Mouse (Mus musculus): ENCODE data around the gene Endou. TPM values are rescaled to one million over a fixed set of nuclear protein-coding genes. Genes with fewer than 3 reads are reported as not detected.

Gene Endou
- 1.0 and 1.4 TPM in 2 replicates for polyA plus RNA-seq (2012)

DNA sequence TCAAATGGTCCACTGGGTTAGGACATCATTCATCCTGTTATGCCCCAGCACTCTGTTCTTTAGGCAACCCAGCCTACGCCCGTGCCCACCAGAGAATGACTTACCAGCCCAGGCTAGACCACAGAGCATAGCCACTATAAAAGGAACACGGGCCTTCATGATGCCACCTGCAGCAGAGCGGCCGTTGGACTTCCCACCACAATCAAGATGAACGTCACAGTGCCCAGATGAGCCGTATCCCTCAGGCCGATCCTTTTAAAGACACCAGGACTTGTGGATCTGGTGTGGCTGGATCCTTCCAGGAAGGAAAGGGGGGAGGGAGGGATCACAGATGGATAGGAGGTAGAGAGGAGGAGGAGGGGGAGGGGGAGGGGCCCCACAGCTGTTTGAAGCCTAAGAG, at the start of gene Endou:
Gene Endou, minus strand, starts transcription at position 229 of the 400 bp plus-strand sequence.

GRCm38 (mm10) chr15:97778311-97779098, 47.4 kb upstream of the Endou start, which contains the start of gene Slc48a1:
Gene Slc48a1, plus strand, starts transcription at chr15:97778520.

DNA sequence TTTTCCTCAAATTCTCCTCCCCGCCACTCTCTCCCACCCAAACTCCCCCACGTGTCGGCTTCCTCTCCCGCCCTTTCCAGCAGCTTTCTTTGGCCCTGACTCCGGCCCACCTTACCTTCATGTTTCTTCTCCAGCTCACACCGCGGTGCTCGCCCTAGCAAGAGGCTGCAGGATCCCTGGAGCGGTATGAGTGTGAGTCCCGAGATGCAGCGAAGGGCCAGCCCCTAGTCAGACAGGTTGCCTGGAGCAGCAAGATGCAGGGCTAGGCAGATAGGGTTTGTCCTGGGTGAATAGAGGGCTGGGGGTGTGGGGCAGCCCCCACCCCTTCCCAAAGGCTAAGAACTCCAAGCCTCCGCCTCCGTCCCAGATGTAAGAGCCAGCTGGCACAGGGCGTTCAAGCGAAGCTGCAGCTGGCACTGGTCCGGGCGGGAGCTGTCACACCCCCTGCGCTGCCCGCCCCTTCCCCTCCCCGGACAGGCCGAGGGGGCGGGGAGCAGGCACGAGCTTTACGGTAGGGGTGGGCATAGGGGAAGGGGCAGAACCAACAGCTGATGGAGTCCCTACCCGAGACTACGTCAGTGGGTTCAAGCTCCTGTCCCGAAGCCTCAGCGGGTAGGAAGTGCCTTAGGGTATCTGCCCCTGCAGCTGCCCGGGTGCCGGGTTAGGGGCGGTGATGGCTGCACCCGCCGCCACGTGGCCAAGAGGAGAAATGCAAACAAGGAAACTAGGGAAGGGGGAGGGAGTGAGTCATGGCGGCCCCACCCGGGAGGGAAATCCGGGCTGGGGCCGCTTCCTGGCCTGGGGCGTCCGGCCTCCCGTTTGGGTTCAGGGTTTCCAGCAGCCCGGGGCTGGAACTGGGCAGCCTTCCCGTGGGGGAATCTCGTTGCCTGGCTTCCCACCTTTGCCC, 36.4 kb upstream of the Endou start, which contains the start of gene Rapgef3:
Gene Rapgef3, minus strand, starts transcription at position 693 of the 907 bp plus-strand sequence.

GRCm38 (mm10) chr15:97705211-97706050, 25.7 kb downstream of the Endou start, which contains the start of gene Rpap3:
Gene Rpap3, minus strand, starts transcription at chr15:97705825.

Other genes with a start within 250 kb of the Endou start
- gene Rpap3, start 25.5 kb downstream of the Endou start, polyA plus RNA-seq (2012): 13.8 and 21.8 TPM in 2 replicates
- gene Rapgef3, start 36.6 kb upstream of the Endou start, polyA plus RNA-seq (2012): 19.3 and 20.5 TPM in 2 replicates
- gene Slc48a1, start 47.2 kb upstream of the Endou start, polyA plus RNA-seq (2012): 56.0 and 56.7 TPM in 2 replicates
- 270 and 356 TPM in 2 replicates for gene Hdac7, start 113.2 kb upstream of the Endou start, polyA plus RNA-seq (2012)
- 2.1 and 3.1 TPM in 2 replicates for gene Vdr, start 179.3 kb upstream of the Endou start, polyA plus RNA-seq (2012)
- gene Tmem106c, start 232.9 kb upstream of the Endou start, polyA plus RNA-seq (2012): 44.9 and 46.0 TPM in 2 replicates